Mouse (Mus musculus): ENCODE results near the gene Gcm1. TPM values are rescaled to one million over a fixed set of nuclear protein-coding genes. Genes with fewer than 3 reads are reported as not detected.

The Gcm1 gene
- total RNA-seq, 2 experiments from 2014 or later, result not detected

DNA sequence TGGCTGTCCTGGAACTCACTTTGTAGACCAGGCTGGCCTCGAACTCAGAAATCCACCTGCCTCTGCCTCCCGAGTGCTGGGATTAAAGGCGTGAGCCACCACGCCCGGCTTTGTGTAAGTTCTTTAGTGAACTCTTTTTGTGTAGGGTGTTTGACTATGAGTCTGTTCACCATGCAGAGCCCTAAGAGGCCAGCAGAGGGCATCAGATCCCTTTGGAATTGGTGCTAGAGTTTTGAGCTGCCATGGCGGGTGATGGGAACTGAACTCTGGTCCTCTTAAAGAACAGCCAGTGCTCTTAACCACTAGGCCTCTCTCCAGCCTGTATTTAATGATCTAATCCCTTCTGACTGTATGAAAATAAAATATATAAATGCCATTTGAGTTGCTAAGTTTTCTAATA, 44.7 kb downstream of the Gcm1 start:
- DNase-seq (ENCODE audit: low spot score in 2 of 2), result no peak

GRCm38 (mm10) chr9:78100956-78101355, 49.2 kb downstream of the Gcm1 start:
- DNase-seq (ENCODE audit: low spot score in 2 of 2), result no peak

DNA sequence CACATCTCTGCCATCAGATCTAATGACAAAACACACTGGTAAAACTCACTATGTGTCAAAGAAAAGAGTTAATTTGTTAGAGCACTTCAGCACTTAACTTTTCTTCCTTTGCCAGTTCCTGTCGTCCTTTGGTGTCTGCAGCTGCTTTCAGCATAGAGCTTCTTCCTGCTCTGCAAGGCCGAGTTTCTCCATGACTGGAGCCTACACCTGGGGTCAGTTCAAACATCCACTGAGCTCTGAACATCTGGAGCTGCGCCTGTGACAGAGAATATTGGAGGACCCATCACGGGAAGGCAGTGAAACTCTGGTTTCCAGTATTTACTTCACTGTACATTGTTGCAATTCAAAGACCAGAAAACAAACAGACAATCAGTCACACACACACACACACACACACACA, 49.7 kb downstream of the Gcm1 start:
- DNase-seq (ENCODE audit: low spot score in 2 of 2), result no peak

- DNase-seq (ENCODE audit: low spot score in 2 of 2), result no peak
Measured at GRCm38 (mm10) chr9:78103965-78104560, 52.3 kb downstream of the Gcm1 start.

DNA sequence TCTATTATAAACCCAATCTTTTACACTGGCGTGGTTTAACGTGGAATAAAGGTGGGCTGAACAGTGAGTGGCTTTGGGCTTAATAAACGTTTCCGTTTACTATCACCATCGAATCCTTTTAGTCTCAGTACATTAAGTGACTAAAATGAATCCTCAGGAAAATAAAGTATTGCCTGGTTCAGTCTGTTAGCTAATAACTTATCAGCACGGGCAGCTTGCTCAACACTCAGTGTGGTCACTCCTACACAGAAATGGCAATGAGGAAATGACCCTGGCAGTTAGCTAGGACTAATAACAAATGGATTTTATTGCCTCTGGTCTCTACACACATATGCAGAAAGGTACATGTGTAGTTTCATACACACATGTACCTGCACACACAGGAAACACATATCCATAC, 53.2 kb downstream of the Gcm1 start:
- no peak for DNase-seq (ENCODE audit: low spot score in 2 of 2)

DNA sequence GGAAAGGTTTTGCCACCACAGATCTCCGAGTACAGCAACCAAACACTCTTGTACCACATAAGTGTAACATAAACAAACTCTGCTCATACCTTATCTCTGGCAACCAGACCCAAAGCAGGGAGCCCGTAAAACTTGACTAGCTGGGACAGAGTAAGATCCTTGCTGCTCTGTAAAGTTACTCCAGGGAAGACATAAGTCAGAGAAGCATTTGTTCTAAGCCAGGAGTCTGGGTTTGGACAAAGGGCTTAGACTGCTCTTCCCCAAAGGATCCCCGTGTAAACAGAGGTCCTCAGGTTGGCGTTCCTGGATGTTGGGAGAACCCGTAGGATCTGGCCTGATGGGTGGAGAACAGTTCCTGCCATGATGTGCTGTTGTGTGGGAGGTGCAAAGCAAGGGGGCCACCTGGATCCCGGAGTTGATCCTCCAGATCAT, 53.8 kb downstream of the Gcm1 start:
- no peak for DNase-seq (ENCODE audit: low spot score in 2 of 2)

DNA sequence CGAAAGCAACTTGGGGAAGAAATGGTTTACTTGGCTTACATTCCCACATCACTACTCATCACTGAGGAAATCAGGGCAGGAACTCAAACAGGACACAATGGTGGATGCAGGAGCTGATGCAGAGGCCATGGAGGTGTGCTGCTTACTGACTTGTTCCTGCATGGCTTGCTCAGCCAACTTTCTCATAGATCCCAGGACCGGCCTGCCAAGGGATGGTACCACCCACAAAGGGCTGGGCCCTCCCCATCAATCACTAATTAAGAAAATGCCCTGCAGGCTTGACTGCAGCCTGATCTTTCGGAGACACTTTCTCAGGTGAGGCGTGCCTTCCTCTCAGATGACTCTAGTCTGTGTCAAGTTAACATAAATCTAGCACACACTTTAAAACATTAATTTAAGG, 55.1 kb downstream of the Gcm1 start:
- no peak for DNase-seq (ENCODE audit: low spot score in 2 of 2)

- no peak for DNase-seq (ENCODE audit: low spot score in 2 of 2)
Measured at GRCm38 (mm10) chr9:78107582-78107911, 55.8 kb downstream of the Gcm1 start.

- DNase-seq (ENCODE audit: low spot score in 2 of 2), result peak; percentile 40 to 50
Measured at GRCm38 (mm10) chr9:78107912-78108795, 56.4 kb downstream of the Gcm1 start.

- peak; percentile 49 to 72 for DNase-seq (ENCODE audit: low spot score in 2 of 2)
Measured at GRCm38 (mm10) chr9:78108796-78109239, 57.1 kb downstream of the Gcm1 start, which contains the start of the genes Fbxo9 and Ick. Gene Fbxo9 (minus strand): TSS chr9:78109065. Gene Ick (plus strand): TSS chr9:78109192.

DNA sequence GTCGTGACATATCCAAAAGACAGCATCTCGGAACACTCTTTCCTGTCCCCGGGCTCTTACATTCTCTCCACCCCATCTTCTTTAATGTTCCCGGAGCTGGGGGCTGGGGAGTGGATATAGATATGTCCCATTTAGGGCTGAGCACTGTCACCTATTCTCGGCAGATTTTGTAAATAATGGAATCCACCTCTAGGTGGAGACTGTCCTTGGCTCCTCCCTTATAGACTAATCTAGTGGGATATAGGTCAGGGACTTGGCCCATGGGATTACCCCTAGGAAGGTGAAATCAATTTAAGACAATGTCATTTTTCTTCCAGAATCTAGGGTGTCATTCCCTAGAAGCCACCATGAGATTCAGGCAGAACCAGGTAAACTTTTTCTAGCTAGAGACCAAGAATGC, 57.9 kb downstream of the Gcm1 start:
- no peak for DNase-seq (ENCODE audit: low spot score in 2 of 2)

DNA sequence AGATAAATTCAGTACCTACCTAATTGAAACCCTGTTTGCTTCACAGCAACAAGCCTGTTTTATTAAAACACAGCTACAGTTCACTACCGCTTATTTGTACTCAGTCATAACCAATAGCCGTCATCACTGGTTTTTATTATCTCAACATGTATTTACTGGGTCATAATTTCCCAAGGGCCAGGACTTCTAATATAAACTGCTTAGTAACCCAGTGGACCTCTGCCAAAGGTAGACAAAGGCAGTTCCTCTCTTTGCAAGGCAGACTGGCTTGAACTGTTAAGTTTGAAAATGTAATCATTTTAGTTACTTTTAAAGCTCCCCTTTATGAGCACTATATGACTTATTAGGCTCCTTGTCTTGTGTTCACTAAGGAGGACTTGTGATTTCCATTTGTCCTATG, 59.7 kb downstream of the Gcm1 start:
- no peak for DNase-seq (ENCODE audit: low spot score in 2 of 2)

DNA sequence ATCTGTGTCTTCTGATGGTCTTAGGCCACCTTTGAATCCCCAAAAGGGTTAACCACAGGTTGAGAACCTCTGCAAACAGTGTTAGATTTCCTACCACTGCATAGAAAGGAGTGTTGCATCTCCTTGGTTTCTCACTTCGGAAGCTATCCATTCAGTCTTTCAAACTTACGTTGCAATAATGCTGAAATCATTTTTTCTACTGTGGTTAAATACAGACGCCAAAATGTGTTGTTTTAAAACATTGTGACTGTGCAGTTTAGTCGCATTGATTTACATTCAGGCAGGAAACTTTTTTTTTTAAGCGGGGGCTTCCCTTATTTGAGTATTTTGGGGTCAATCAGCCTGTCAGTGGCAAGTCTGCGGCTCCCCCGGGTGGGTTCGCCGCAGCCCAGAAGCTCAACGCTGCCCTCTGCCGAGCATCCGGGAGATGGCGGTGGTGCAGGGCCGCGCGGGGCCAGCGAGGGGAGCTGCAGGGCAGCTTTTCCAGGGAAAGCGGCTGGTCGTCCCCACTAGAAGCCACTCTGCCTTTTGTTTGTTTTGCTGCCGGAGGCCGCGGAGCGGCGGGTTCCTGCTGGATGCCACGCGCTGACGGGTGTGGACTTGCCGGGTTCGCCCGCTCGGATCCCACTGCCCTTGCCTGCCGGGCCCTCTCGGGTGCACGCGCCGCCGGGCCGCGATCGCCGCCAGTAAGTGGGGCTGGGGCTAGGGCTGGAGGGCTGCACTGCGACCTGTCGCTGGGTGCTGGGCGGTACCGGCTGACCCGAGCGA, 61.2 kb downstream of the Gcm1 start:
- DNase-seq (ENCODE audit: low spot score in 2 of 2), result peak; percentile 86 to 90

GRCm38 (mm10) chr9:78113538-78113885, 61.8 kb downstream of the Gcm1 start:
- no peak for DNase-seq (ENCODE audit: low spot score in 2 of 2)

Other genes with a start within 250 kb of the Gcm1 start
- gene Elovl5, start 134.6 kb upstream of the Gcm1 start, total RNA-seq (2021), result 100 to 1,000 TPM; 226 to 250 TPM
- gene Fbxo9, start 57.1 kb downstream of the Gcm1 start, total RNA-seq (2021), result 10 to 100 TPM; 64.9 to 66.5 TPM
- gene Ick, start 57.3 kb downstream of the Gcm1 start, total RNA-seq (2021), result 10 to 100 TPM; 35.6 to 36.1 TPM
- gene Gsta4, start 130.8 kb downstream of the Gcm1 start, total RNA-seq (2021), result 10 to 100 TPM; 55.6 to 61.1 TPM
- under 1 TPM in 1 of 2 experiments, not detected in 1; 0.36 TPM for gene Gsta1, start 178.7 kb downstream of the Gcm1 start, total RNA-seq (2021)
- not detected for gene Gm3776, start 205.2 kb downstream of the Gcm1 start, total RNA-seq (2021)
- gene Gm10639, start 238.0 kb downstream of the Gcm1 start, total RNA-seq (2021), result 1 to 10 TPM in 1 of 2 experiments, not detected in 1; 6.5 TPM

All from adrenal gland, postnatal 4 days (tissue).